9 mouse cellular contexts compared by ENCODE assay signal in genomic region chr11:102606751-102607171, GRCm38 (mm10). TPM values are rescaled to one million over a fixed set of nuclear protein-coding genes. Genes with fewer than 3 reads are reported as not detected.
DNase-seq lines count a peak whose midpoint lies in the region; ATAC-seq lines count a peak whose summit lies in the region.
"Had no signal": no experiment of that assay in that cellular context is flagged by ENCODE, and none has a peak within 500 bp of the region (broad histone marks: within the 10 kb centered on the region; RNA-seq: fewer than 3 reads in every experiment).

No protein-coding gene starts in this region.

- peak overlapping the region; percentile 89 for H3K9ac ChIP-seq in lung, embryonic 15.5 days
- peak overlapping the region; percentile 98 for H3K9ac ChIP-seq in heart, embryonic 13.5 days
- H3K9ac ChIP-seq in limb, embryonic 15.5 days = peak overlapping the region; percentile 94

- peak overlapping the region; percentile 81 for H3K4me2 ChIP-seq in lung, embryonic 15.5 days
- H3K4me2 ChIP-seq in heart, embryonic 13.5 days = peak overlapping the region; percentile 79
- H3K4me2 ChIP-seq in limb, embryonic 15.5 days = peak overlapping the region; percentile 63

- peak overlapping the region; percentile 60 for H3K4me3 ChIP-seq in lung, embryonic 15.5 days
- H3K4me3 ChIP-seq in heart, embryonic 13.5 days = peak overlapping the region; percentile 85
- H3K4me3 ChIP-seq in limb, embryonic 15.5 days = peak overlapping the region; percentile 84

- no peaks in the 10 kb centered on the region for H3K9me3 ChIP-seq in lung, embryonic 15.5 days
- no peaks in the 10 kb centered on the region for H3K9me3 ChIP-seq in heart, embryonic 13.5 days
- no peaks in the 10 kb centered on the region for H3K9me3 ChIP-seq in limb, embryonic 15.5 days

- WGBS in lung, embryonic 15.5 days = 2% methylated on average over 12 of the region's 12 CpGs
- WGBS in heart, embryonic 13.5 days = under 1% methylated on average over 12 of the region's 12 CpGs
- whole genome bisulfite sequencing in limb, embryonic 15.5 days = under 1% methylated on average over 12 of the region's 12 CpGs

- peaks cover 40% of the 10 kb centered on the region for H3K4me1 ChIP-seq in lung, embryonic 15.5 days
- peaks cover 52% of the 10 kb centered on the region for H3K4me1 ChIP-seq in heart, embryonic 13.5 days
- peaks cover 48% of the 10 kb centered on the region for H3K4me1 ChIP-seq in limb, embryonic 15.5 days

- DNase-seq in lung, postnatal 25 days (ENCODE audit: low spot score) = no peak
- peak; percentile 34 for DNase-seq in yolk sac, embryonic 10.5 days (ENCODE audit: low spot score)
- DNase-seq in cerebellum, adult 9-11 months = no peak
- DNase-seq in gastrocnemius, postnatal 36 days = no peak

- ATAC-seq in lung, embryonic 15.5 days (ENCODE audit: borderline replicate concordance, extremely low read depth, low FRiP score, low TSS enrichment) = no peak
- ATAC-seq in heart, embryonic 13.5 days (ENCODE audit: extremely low read depth, insufficient number of reproducible peaks, low FRiP score, low TSS enrichment) = no peak
- ATAC-seq in limb, embryonic 15.5 days (ENCODE audit: insufficient number of reproducible peaks, low FRiP score, low TSS enrichment, low read depth) = 0 out of 2 replicates have a peak, but pooled peaks have one; percentile 20
- no peak for ATAC-seq in granulocyte monocyte progenitor cell, adult 5-6 weeks (replicated peaks; ENCODE audit: poor library complexity, severe bottlenecking)

- intact Hi-C loops in gastrocnemius, postnatal 36 days (cut with DNase I) = no loop called here

- peaks cover 11% of the 10 kb centered on the region for H3K27me3 ChIP-seq in lung, embryonic 15.5 days
- peaks cover 11% of the 10 kb centered on the region for H3K27me3 ChIP-seq in heart, embryonic 13.5 days (replicated peaks)
- H3K27me3 ChIP-seq in limb, embryonic 15.5 days = no peaks in the 10 kb centered on the region

- peak overlapping the region; percentile 98 for H3K27ac ChIP-seq in lung, embryonic 15.5 days
- H3K27ac ChIP-seq in heart, embryonic 13.5 days (replicated peaks) = peak overlapping the region; percentile 99
- H3K27ac ChIP-seq in limb, embryonic 15.5 days = peak overlapping the region; percentile 99

- H3K36me3 ChIP-seq in lung, embryonic 15.5 days = no peaks in the 10 kb centered on the region
- H3K36me3 ChIP-seq in heart, embryonic 13.5 days = peaks cover 4% of the 10 kb centered on the region; the same call in 1 of the 2 replicates
- H3K36me3 ChIP-seq in limb, embryonic 15.5 days = no peaks in the 10 kb centered on the region

RNA-seq across cellular contexts. Expression of gene Fzd2, which starts 2.6 kb away (rescaled TPM):
- polyA plus RNA-seq in lung, embryonic 15.5 days (2015; fragmentation: Nextera tagmentation; extraction: Ambion mirVana) = 35.9 and 38.1 TPM in 2 replicates
- polyA plus RNA-seq in heart, embryonic 13.5 days (2015; fragmentation: Nextera tagmentation; extraction: Ambion mirVana) = 19.1 and 22.0 TPM in 2 replicates
- polyA plus RNA-seq in limb, embryonic 15.5 days (2015; fragmentation: Nextera tagmentation; extraction: Ambion mirVana) = 41.0 and 48.5 TPM in 2 replicates
- total RNA-seq in granulocyte monocyte progenitor cell, adult 5-6 weeks (2014; fragmentation: Nextera tagmentation) = not detected in 2 replicates
- not detected in 2 replicates for total RNA-seq in granulocyte monocyte progenitor cell, adult 5-6 weeks (2017)
- 1 to 10 TPM; 1.3 to 2.4 TPM for total RNA-seq in gastrocnemius, postnatal 36 days (2021)

RNA-seq across cellular contexts. Expression of gene Gm11627, which starts 27.5 kb away (rescaled TPM):
- polyA plus RNA-seq in lung, embryonic 15.5 days (2015; fragmentation: Nextera tagmentation; extraction: Ambion mirVana) = 16.1 and 20.3 TPM in 2 replicates
- polyA plus RNA-seq in heart, embryonic 13.5 days (2015; fragmentation: Nextera tagmentation; extraction: Ambion mirVana) = 10.5 and 13.8 TPM in 2 replicates
- polyA plus RNA-seq in limb, embryonic 15.5 days (2015; fragmentation: Nextera tagmentation; extraction: Ambion mirVana) = 10.7 and 11.3 TPM in 2 replicates
- not detected in 2 replicates for total RNA-seq in granulocyte monocyte progenitor cell, adult 5-6 weeks (2014; fragmentation: Nextera tagmentation)
- not detected in 2 replicates for total RNA-seq in granulocyte monocyte progenitor cell, adult 5-6 weeks (2017)
- total RNA-seq in gastrocnemius, postnatal 36 days (2021) = not detected
- polyA plus RNA-seq: spleen, adult 2 months had no signal

RNA-seq across cellular contexts. Expression of gene Gpatch8, which starts 50.6 kb away (rescaled TPM):
- 44.6 and 49.7 TPM in 2 replicates for polyA plus RNA-seq in lung, embryonic 15.5 days (2015; fragmentation: Nextera tagmentation; extraction: Ambion mirVana)
- polyA plus RNA-seq in heart, embryonic 13.5 days (2015; fragmentation: Nextera tagmentation; extraction: Ambion mirVana) = 36.1 and 39.0 TPM in 2 replicates
- polyA plus RNA-seq in limb, embryonic 15.5 days (2015; fragmentation: Nextera tagmentation; extraction: Ambion mirVana) = 46.2 and 56.5 TPM in 2 replicates
- 29.3 and 46.4 TPM in 2 replicates for total RNA-seq in granulocyte monocyte progenitor cell, adult 5-6 weeks (2014; fragmentation: Nextera tagmentation)
- 19.7 and 21.3 TPM in 2 replicates for total RNA-seq in granulocyte monocyte progenitor cell, adult 5-6 weeks (2017)
- total RNA-seq in gastrocnemius, postnatal 36 days (2021) = 10 to 100 TPM; 20.2 to 24.4 TPM

RNA-seq across cellular contexts. Expression of gene Meioc, which starts 56.8 kb away (rescaled TPM):
- polyA plus RNA-seq in lung, embryonic 15.5 days (2015; fragmentation: Nextera tagmentation; extraction: Ambion mirVana) = 0.20 and 0.24 TPM in 2 replicates
- 1.2 and 1.5 TPM in 2 replicates for polyA plus RNA-seq in heart, embryonic 13.5 days (2015; fragmentation: Nextera tagmentation; extraction: Ambion mirVana)
- polyA plus RNA-seq in limb, embryonic 15.5 days (2015; fragmentation: Nextera tagmentation; extraction: Ambion mirVana) = 0.81 and 0.90 TPM in 2 replicates
- not detected in 2 replicates for total RNA-seq in granulocyte monocyte progenitor cell, adult 5-6 weeks (2014; fragmentation: Nextera tagmentation)
- total RNA-seq in granulocyte monocyte progenitor cell, adult 5-6 weeks (2017) = not detected in 2 replicates
- not detected for total RNA-seq in gastrocnemius, postnatal 36 days (2021)
- polyA plus RNA-seq: spleen, adult 2 months had no signal
